Mouse (Mus musculus): ENCODE measurements around the gene Fam45a.
A peak's percentile ranks its signal among the peaks of the same experiment; 100 is the strongest.

Gene Fam45a

GRCm38 (mm10) chr19:60811098-60812035 lies at the start of gene Fam45a:
Gene Fam45a (plus strand): TSS chr19:60811585.
- DNase-seq (ENCODE audit: low spot score) = peak; percentile 95

- DNase-seq (ENCODE audit: low spot score) = no peak
These were observed 38.0 kb upstream of the Fam45a start for GRCm38 (mm10) chr19:60773366-60773765.

GRCm38 (mm10) chr19:60782034-60782433 lies 29.4 kb upstream of the Fam45a start:
- no peak for DNase-seq (ENCODE audit: low spot score)

- no peak for DNase-seq (ENCODE audit: low spot score)
These were observed 26.7 kb upstream of the Fam45a start for GRCm38 (mm10) chr19:60784712-60785111.

- no peak for DNase-seq (ENCODE audit: low spot score)
These were observed 23.8 kb upstream of the Fam45a start for GRCm38 (mm10) chr19:60787465-60788150.

GRCm38 (mm10) chr19:60788214-60788960 lies 23.0 kb upstream of the Fam45a start:
- DNase-seq (ENCODE audit: low spot score) = no peak

- no peak for DNase-seq (ENCODE audit: low spot score)
These were observed 21.9 kb upstream of the Fam45a start for GRCm38 (mm10) chr19:60789452-60789851.

GRCm38 (mm10) chr19:60789919-60790506 lies 21.4 kb upstream of the Fam45a start:
- peak; percentile 55 for DNase-seq (ENCODE audit: low spot score)

- peak; percentile 94 for DNase-seq (ENCODE audit: low spot score)
These were observed 20.7 kb upstream of the Fam45a start, which contains the start of gene Eif3a for GRCm38 (mm10) chr19:60790551-60791161. Gene Eif3a (minus strand): TSS chr19:60790658.

- no peak for DNase-seq (ENCODE audit: low spot score)
These were observed 20.2 kb upstream of the Fam45a start for GRCm38 (mm10) chr19:60791164-60791563.

- DNase-seq (ENCODE audit: low spot score) = no peak
These were observed 18.1 kb upstream of the Fam45a start for GRCm38 (mm10) chr19:60793170-60793707.

GRCm38 (mm10) chr19:60795244-60795643 lies 16.1 kb upstream of the Fam45a start:
- peak; percentile 72 for DNase-seq (ENCODE audit: low spot score)

GRCm38 (mm10) chr19:60797415-60797814 lies 14.0 kb upstream of the Fam45a start:
- DNase-seq (ENCODE audit: low spot score) = no peak

GRCm38 (mm10) chr19:60799867-60800569 lies 11.4 kb upstream of the Fam45a start:
- DNase-seq (ENCODE audit: low spot score) = no peak

- no peak for DNase-seq (ENCODE audit: low spot score)
These were observed 6.5 kb upstream of the Fam45a start for GRCm38 (mm10) chr19:60804903-60805302.

GRCm38 (mm10) chr19:60809927-60810326 lies 1.5 kb upstream of the Fam45a start:
- no peak for DNase-seq (ENCODE audit: low spot score)

- no peak for DNase-seq (ENCODE audit: low spot score)
These were observed 628 bp downstream of the Fam45a start for GRCm38 (mm10) chr19:60812036-60812389.

GRCm38 (mm10) chr19:60813133-60813532 lies 1.7 kb downstream of the Fam45a start:
- no peak for DNase-seq (ENCODE audit: low spot score)

- peak; percentile 5 for DNase-seq (ENCODE audit: low spot score)
These were observed 7.3 kb downstream of the Fam45a start for GRCm38 (mm10) chr19:60818677-60819076.

- peak; percentile 70 for DNase-seq (ENCODE audit: low spot score)
These were observed 26.4 kb downstream of the Fam45a start for GRCm38 (mm10) chr19:60837747-60838146.

GRCm38 (mm10) chr19:60843324-60843723 lies 31.9 kb downstream of the Fam45a start:
- no peak for DNase-seq (ENCODE audit: low spot score)

Measured in lung, postnatal 25 days (tissue).